20 mouse cellular contexts compared by ENCODE assay signal in the genomic region with DNA sequence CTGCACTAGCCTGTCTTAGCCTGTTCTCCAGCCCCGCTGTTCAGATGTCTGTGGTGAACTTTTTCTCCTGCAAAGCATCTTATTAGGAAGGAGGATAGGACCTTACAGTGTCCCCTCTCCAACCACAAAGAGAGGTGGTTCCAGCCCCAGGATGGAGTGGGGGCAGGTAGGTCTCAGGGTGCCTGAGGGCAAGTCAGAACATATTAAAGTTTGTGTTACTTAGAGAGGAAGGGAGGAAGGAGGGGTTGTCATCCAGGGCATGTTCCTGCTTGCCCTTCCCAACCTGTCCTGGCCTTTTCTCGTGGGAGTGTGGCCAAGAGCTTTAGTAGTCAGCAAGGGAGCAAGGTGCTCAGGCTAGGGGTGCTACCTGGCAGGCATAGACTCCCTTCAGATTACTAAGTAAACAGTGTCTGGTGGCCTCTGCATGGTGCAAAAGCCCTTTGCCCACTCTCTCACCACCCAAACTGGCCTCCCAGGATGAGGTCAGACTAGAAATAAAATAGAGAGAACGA. TPM values are rescaled to one million over a fixed set of nuclear protein-coding genes. Genes with fewer than 3 reads are reported as not detected.
DNase-seq lines count a peak whose midpoint lies in the region; ATAC-seq lines count a peak whose summit lies in the region.
"Had no signal": no experiment of that assay in that cellular context is flagged by ENCODE, and none has a peak within 500 bp of the region (broad histone marks: within the 10 kb centered on the region; RNA-seq: fewer than 3 reads in every experiment).

No protein-coding gene starts in this region.

- peak; percentile 37; the same call in 1 of the 2 replicates for ATAC-seq in liver, embryonic 13.5 days (ENCODE audit: low read depth)
- ATAC-seq in liver, embryonic 12.5 days, result no peak
- peak; percentile 37; the same call in 1 of the 2 replicates for ATAC-seq in kidney, embryonic 14.5 days (ENCODE audit: low FRiP score, low TSS enrichment)
- ATAC-seq in stomach, embryonic 15.5 days (ENCODE audit: insufficient read depth, low FRiP score, low read depth), result peak; percentile 67; the same call in 1 of the 2 replicates
- ATAC-seq: hindbrain, postnatal 0 days had no signal

- peaks cover 14% of the 10 kb centered on the region for H3K27me3 ChIP-seq in liver, embryonic 13.5 days
- H3K27me3 ChIP-seq in liver, embryonic 12.5 days (replicated peaks), result peaks cover 35% of the 10 kb centered on the region
- no peaks in the 10 kb centered on the region for H3K27me3 ChIP-seq in kidney, embryonic 14.5 days (ENCODE audit: control insufficient read depth, insufficient read depth, low read length)
- no peaks in the 10 kb centered on the region for H3K27me3 ChIP-seq in stomach, embryonic 15.5 days (replicated peaks)

- DNase-seq in liver, embryonic 13.5 days, result no peak
- peak; percentile 66 for DNase-seq in gonadal fat pad, adult 2 months (ENCODE audit: low read depth)
- no peak for DNase-seq in cerebellum, postnatal 4 days (ENCODE audit: low spot score in 2 of 2)
- no peak for DNase-seq in left cerebral cortex, adult 18-20 months (ENCODE audit: low spot score in 2 of 2)
- no peak for DNase-seq in layer of hippocampus, postnatal 36 days
- DNase-seq: adrenal gland, adult 2 months; cerebellum, adult 2 months; heart, adult 18-20 months; heart, postnatal 14 days; thymus, adult 18-20 months had no signal

- no peak overlapping the region for H3K9ac ChIP-seq in liver, embryonic 13.5 days
- no peak overlapping the region for H3K9ac ChIP-seq in liver, embryonic 12.5 days
- no peak overlapping the region for H3K9ac ChIP-seq in kidney, embryonic 14.5 days (ENCODE audit: low read depth, low read length)
- H3K9ac ChIP-seq in stomach, embryonic 15.5 days, result no peak overlapping the region

- no peak overlapping the region for H3K4me2 ChIP-seq in liver, embryonic 13.5 days
- no peak overlapping the region for H3K4me2 ChIP-seq in liver, embryonic 12.5 days
- no peak overlapping the region for H3K4me2 ChIP-seq in kidney, embryonic 14.5 days (replicated peaks; ENCODE audit: low read depth, low read length)
- H3K4me2 ChIP-seq in stomach, embryonic 15.5 days, result no peak overlapping the region

- no peak overlapping the region for H3K4me3 ChIP-seq in liver, embryonic 13.5 days (replicated peaks)
- no peak overlapping the region for H3K4me3 ChIP-seq in liver, embryonic 12.5 days
- H3K4me3 ChIP-seq in kidney, embryonic 14.5 days (ENCODE audit: low read length), result no peak overlapping the region
- H3K4me3 ChIP-seq in stomach, embryonic 15.5 days (replicated peaks), result no peak overlapping the region

- no peak overlapping the region for H3K27ac ChIP-seq in liver, embryonic 13.5 days
- no peak overlapping the region for H3K27ac ChIP-seq in liver, embryonic 12.5 days
- H3K27ac ChIP-seq in kidney, embryonic 14.5 days (ENCODE audit: low read depth, low read length), result no peak overlapping the region
- H3K27ac ChIP-seq in stomach, embryonic 15.5 days, result peak overlapping the region; percentile 48
- H3K27ac ChIP-seq: hindbrain, postnatal 0 days had no signal

- H3K36me3 ChIP-seq in liver, embryonic 13.5 days, result no peaks in the 10 kb centered on the region
- no peaks in the 10 kb centered on the region for H3K36me3 ChIP-seq in liver, embryonic 12.5 days
- no peaks in the 10 kb centered on the region for H3K36me3 ChIP-seq in kidney, embryonic 14.5 days (ENCODE audit: control insufficient read depth, insufficient read depth, low read length)
- no peaks in the 10 kb centered on the region for H3K36me3 ChIP-seq in stomach, embryonic 15.5 days

- no peaks in the 10 kb centered on the region for H3K9me3 ChIP-seq in liver, embryonic 13.5 days (replicated peaks)
- H3K9me3 ChIP-seq in liver, embryonic 12.5 days (replicated peaks), result no peaks in the 10 kb centered on the region
- no peaks in the 10 kb centered on the region for H3K9me3 ChIP-seq in kidney, embryonic 14.5 days (ENCODE audit: control insufficient read depth, low read length)
- H3K9me3 ChIP-seq in stomach, embryonic 15.5 days, result no peaks in the 10 kb centered on the region

- H3K4me1 ChIP-seq in liver, embryonic 13.5 days (replicated peaks), result peaks cover 25% of the 10 kb centered on the region
- peaks cover 17% of the 10 kb centered on the region for H3K4me1 ChIP-seq in liver, embryonic 12.5 days
- H3K4me1 ChIP-seq in kidney, embryonic 14.5 days (ENCODE audit: control insufficient read depth, insufficient read depth, low read length), result no peaks in the 10 kb centered on the region
- H3K4me1 ChIP-seq in stomach, embryonic 15.5 days, result no peaks in the 10 kb centered on the region

- WGBS in liver, embryonic 13.5 days (ENCODE audit: insufficient replicate concordance), result 53% methylated on average over 3 of the region's 3 CpGs
- 47% methylated on average over 3 of the region's 3 CpGs for WGBS in liver, embryonic 12.5 days (ENCODE audit: insufficient replicate concordance)
- WGBS in kidney, embryonic 14.5 days, result 41% methylated on average over 3 of the region's 3 CpGs
- 55% methylated on average over 3 of the region's 3 CpGs for WGBS in stomach, embryonic 15.5 days

RNA-seq across cellular contexts. Expression of gene Ankrd65, which starts 0.5 kb away (rescaled TPM):
- polyA plus RNA-seq in liver, embryonic 13.5 days (2015; fragmentation: Nextera tagmentation; extraction: Ambion mirVana), result not detected in 2 replicates
- not detected in 2 replicates for polyA plus RNA-seq in liver, embryonic 12.5 days (2016; fragmentation: Nextera tagmentation; extraction: Ambion mirVana)
- 1.9 and 2.6 TPM in 2 replicates for polyA plus RNA-seq in gonadal fat pad, adult 2 months (2012; rRNA removed)
- 0.40 and 0.43 TPM in 2 replicates for polyA plus RNA-seq in kidney, embryonic 14.5 days (2014; fragmentation: Nextera tagmentation; extraction: Ambion mirVana)
- 0.22 TPM in 1 of 2 replicates, not detected in the other for polyA plus RNA-seq in stomach, embryonic 15.5 days (2015; fragmentation: Nextera tagmentation; extraction: Ambion mirVana)
- total RNA-seq in left cerebral cortex, adult 18-20 months (2021), result under 1 TPM in 1 of 2 experiments, not detected in 1; 0.44 TPM
- not detected for total RNA-seq in layer of hippocampus, postnatal 36 days (2021)
- total RNA-seq: adrenal gland, adult 2 months; heart, adult 18-20 months; heart, postnatal 14 days; hindbrain, postnatal 0 days; left cerebral cortex, postnatal 36 days; megakaryocyte-erythroid progenitor cell, adult 5-6 weeks; monocyte, adult 5-6 weeks had no signal
- polyA plus RNA-seq: brain, embryonic 14.5 days; C2C12; hindbrain, postnatal 0 days; neural tube, embryonic 14.5 days had no signal

RNA-seq across cellular contexts. Expression of gene Tmem88b, which starts 5.0 kb away (rescaled TPM):
- 0.08 and 0.14 TPM in 2 replicates for polyA plus RNA-seq in liver, embryonic 13.5 days (2015; fragmentation: Nextera tagmentation; extraction: Ambion mirVana)
- 0.32 TPM in 2 replicates for polyA plus RNA-seq in liver, embryonic 12.5 days (2016; fragmentation: Nextera tagmentation; extraction: Ambion mirVana)
- 2.4 and 4.7 TPM in 2 replicates for polyA plus RNA-seq in gonadal fat pad, adult 2 months (2012; rRNA removed)
- polyA plus RNA-seq in kidney, embryonic 14.5 days (2014; fragmentation: Nextera tagmentation; extraction: Ambion mirVana), result 0.20 and 0.32 TPM in 2 replicates
- 0.55 and 0.89 TPM in 2 replicates for polyA plus RNA-seq in stomach, embryonic 15.5 days (2015; fragmentation: Nextera tagmentation; extraction: Ambion mirVana)
- 10 to 100 TPM; 16.4 to 19.0 TPM for total RNA-seq in left cerebral cortex, adult 18-20 months (2021)
- total RNA-seq in layer of hippocampus, postnatal 36 days (2021), result 10 to 100 TPM; 29.6 to 31.8 TPM
- total RNA-seq: monocyte, adult 5-6 weeks had no signal

RNA-seq across cellular contexts. Expression of gene Mrpl20, which starts 12.0 kb away (rescaled TPM):
- 225 and 227 TPM in 2 replicates for polyA plus RNA-seq in liver, embryonic 13.5 days (2015; fragmentation: Nextera tagmentation; extraction: Ambion mirVana)
- 223 and 228 TPM in 2 replicates for polyA plus RNA-seq in liver, embryonic 12.5 days (2016; fragmentation: Nextera tagmentation; extraction: Ambion mirVana)
- polyA plus RNA-seq in gonadal fat pad, adult 2 months (2012; rRNA removed), result 71.2 and 101 TPM in 2 replicates
- polyA plus RNA-seq in kidney, embryonic 14.5 days (2014; fragmentation: Nextera tagmentation; extraction: Ambion mirVana), result 226 and 291 TPM in 2 replicates
- 195 and 219 TPM in 2 replicates for polyA plus RNA-seq in stomach, embryonic 15.5 days (2015; fragmentation: Nextera tagmentation; extraction: Ambion mirVana)
- 10 to 100 TPM; 84.9 to 89.4 TPM for total RNA-seq in left cerebral cortex, adult 18-20 months (2021)
- 10 to 100 TPM; 83.0 to 87.4 TPM for total RNA-seq in layer of hippocampus, postnatal 36 days (2021)

RNA-seq across cellular contexts. Expression of gene Vwa1, which starts 16.2 kb away (rescaled TPM):
- polyA plus RNA-seq in liver, embryonic 13.5 days (2015; fragmentation: Nextera tagmentation; extraction: Ambion mirVana), result 0.43 and 0.45 TPM in 2 replicates
- polyA plus RNA-seq in liver, embryonic 12.5 days (2016; fragmentation: Nextera tagmentation; extraction: Ambion mirVana), result 0.49 and 0.73 TPM in 2 replicates
- 21.2 and 28.0 TPM in 2 replicates for polyA plus RNA-seq in gonadal fat pad, adult 2 months (2012; rRNA removed)
- polyA plus RNA-seq in kidney, embryonic 14.5 days (2014; fragmentation: Nextera tagmentation; extraction: Ambion mirVana), result 4.1 and 4.9 TPM in 2 replicates
- polyA plus RNA-seq in stomach, embryonic 15.5 days (2015; fragmentation: Nextera tagmentation; extraction: Ambion mirVana), result 27.6 and 28.2 TPM in 2 replicates
- total RNA-seq in left cerebral cortex, adult 18-20 months (2021), result 10 to 100 TPM; 15.6 to 17.6 TPM
- total RNA-seq in layer of hippocampus, postnatal 36 days (2021), result 10 to 100 TPM; 10.5 to 11.3 TPM
- total RNA-seq: monocyte, adult 5-6 weeks had no signal

RNA-seq across cellular contexts. Expression of gene Ccnl2, which starts 21.6 kb away (rescaled TPM):
- polyA plus RNA-seq in liver, embryonic 13.5 days (2015; fragmentation: Nextera tagmentation; extraction: Ambion mirVana), result 62.9 and 68.8 TPM in 2 replicates
- 98.8 and 101 TPM in 2 replicates for polyA plus RNA-seq in liver, embryonic 12.5 days (2016; fragmentation: Nextera tagmentation; extraction: Ambion mirVana)
- 63.7 and 69.3 TPM in 2 replicates for polyA plus RNA-seq in gonadal fat pad, adult 2 months (2012; rRNA removed)
- 115 and 174 TPM in 2 replicates for polyA plus RNA-seq in kidney, embryonic 14.5 days (2014; fragmentation: Nextera tagmentation; extraction: Ambion mirVana)
- 166 and 167 TPM in 2 replicates for polyA plus RNA-seq in stomach, embryonic 15.5 days (2015; fragmentation: Nextera tagmentation; extraction: Ambion mirVana)
- 10 to 100 TPM; 60.1 to 65.5 TPM for total RNA-seq in left cerebral cortex, adult 18-20 months (2021)
- total RNA-seq in layer of hippocampus, postnatal 36 days (2021), result 100 to 1,000 TPM in 1 of 2 experiments, 10 to 100 TPM in 1; 87.0 to 106 TPM
